Comparison of ENCODE assay signal across 8 mouse cellular contexts in the genomic region with DNA sequence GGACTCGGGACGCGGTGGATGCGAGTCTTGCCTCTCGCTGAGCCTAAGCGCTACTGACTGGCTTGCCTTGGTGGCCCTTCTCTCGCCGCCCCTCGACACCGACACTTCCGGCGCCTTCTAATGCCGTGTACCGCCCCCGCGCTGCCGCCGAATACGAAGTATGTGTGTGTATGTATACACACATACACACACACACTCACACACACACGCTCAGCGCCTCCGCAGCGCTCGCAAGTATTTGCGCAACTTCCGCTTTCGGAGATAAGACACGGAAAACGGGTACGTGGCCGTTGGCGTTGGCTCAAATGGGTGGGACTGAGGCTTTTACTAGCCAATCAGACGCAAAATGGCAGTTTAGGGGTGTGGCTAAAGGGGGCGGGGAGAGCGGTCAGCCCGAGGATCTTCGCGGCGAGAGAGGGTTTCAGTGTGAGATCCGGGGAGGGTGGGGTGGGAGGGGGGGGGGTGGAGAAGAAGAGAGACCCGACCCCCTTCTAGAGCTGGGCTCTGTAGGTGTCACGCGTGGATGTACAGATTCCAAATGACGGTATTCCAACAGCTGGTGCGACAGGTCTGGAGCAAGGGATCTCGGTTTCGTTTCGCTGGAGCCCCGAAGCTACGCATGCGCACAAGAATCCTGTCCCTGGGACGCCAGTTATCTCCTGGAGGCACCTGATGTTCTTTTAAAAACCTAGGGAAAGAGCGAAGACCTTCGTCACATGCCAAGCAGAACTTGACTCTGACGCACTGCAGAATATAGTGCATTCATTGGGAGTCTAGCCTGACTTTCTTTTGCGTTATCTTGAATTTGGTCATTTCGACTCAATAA. TPM values are rescaled to one million over a fixed set of nuclear protein-coding genes. Genes with fewer than 3 reads are reported as not detected.
A peak's percentile ranks its signal among the peaks of the same experiment; 100 is the strongest.
DNase-seq lines count a peak whose midpoint lies in the region; ATAC-seq and TF ChIP-seq lines count a peak whose summit lies in the region.

A gene (minus strand): TSS at position 244 of the 826 bp plus-strand sequence.

- H3K27me3 ChIP-seq in kidney, embryonic 14.5 days (ENCODE audit: control insufficient read depth, insufficient read depth, low read length) = no peaks in the 10 kb centered on the region
- no peaks in the 10 kb centered on the region for H3K27me3 ChIP-seq in limb, embryonic 15.5 days

- peak within 1 kb of the TSS; percentile 84 for H3K4me2 ChIP-seq in kidney, embryonic 14.5 days (replicated peaks; ENCODE audit: low read depth, low read length)
- H3K4me2 ChIP-seq in limb, embryonic 15.5 days = peak within 1 kb of the TSS; percentile 73

- H3K4me3 ChIP-seq in bone marrow macrophage, adult 2 months (ENCODE audit: insufficient read depth, low read length) = peak within 1 kb of the TSS; percentile 77
- H3K4me3 ChIP-seq in embryonic fibroblast, embryonic 13.5 days (ENCODE audit: insufficient read depth, low read length) = peak within 1 kb of the TSS; percentile 92
- peak within 1 kb of the TSS; percentile 81 for H3K4me3 ChIP-seq in kidney, embryonic 14.5 days (ENCODE audit: low read length)
- H3K4me3 ChIP-seq in limb, embryonic 15.5 days = peak within 1 kb of the TSS; percentile 67

- 1% methylated on average over 57 of the region's 57 CpGs for WGBS in kidney, embryonic 14.5 days
- under 1% methylated on average over 57 of the region's 57 CpGs for WGBS in limb, embryonic 15.5 days

- peak; percentile 99 for DNase-seq in A20 (ENCODE audit: low read depth, low spot score)
- peak; percentile 98 to 99 for DNase-seq in heart, adult 9 months (ENCODE audit: low spot score in 2 of 2)
- DNase-seq in monocyte, adult 2 months (ENCODE audit: low read depth in 1 of 2, low spot score in 2 of 2) = peak; percentile 98 to 99
- peak; percentile 98 to 99 for DNase-seq in spleen, postnatal 36 days (ENCODE audit: low spot score in 2 of 2)

- peak; percentile 70; the same call in 1 of the 2 replicates for TF ChIP-seq POLR2A in bone marrow macrophage, adult 2 months (IDR thresholded peaks at IDR 0.05; ENCODE audit: borderline replicate concordance, low read depth, low read length)
- peak; percentile 96 for TF ChIP-seq POLR2A in embryonic fibroblast, embryonic 13.5 days (IDR thresholded peaks at IDR 0.05; ENCODE audit: low read depth, low read length)

- H3K9ac ChIP-seq in kidney, embryonic 14.5 days (ENCODE audit: low read depth, low read length) = peak within 1 kb of the TSS; percentile 83
- peak within 1 kb of the TSS; percentile 63 for H3K9ac ChIP-seq in limb, embryonic 15.5 days

- peak; percentile 96 for ATAC-seq in kidney, embryonic 14.5 days (ENCODE audit: low FRiP score, low TSS enrichment)
- peak; percentile 94 for ATAC-seq in limb, embryonic 15.5 days (ENCODE audit: insufficient number of reproducible peaks, low FRiP score, low TSS enrichment, low read depth)

- no peak for TF ChIP-seq CTCF in bone marrow macrophage, adult 2 months (IDR thresholded peaks at IDR 0.05; ENCODE audit: low read depth, low read length)
- TF ChIP-seq CTCF in embryonic fibroblast, embryonic 13.5 days (IDR thresholded peaks at IDR 0.05; ENCODE audit: borderline replicate concordance, insufficient read depth, low read length) = no peak

- peak within 1 kb of the TSS; percentile 79 for H3K27ac ChIP-seq in bone marrow macrophage, adult 2 months (ENCODE audit: insufficient read depth, low read depth, low read length)
- H3K27ac ChIP-seq in embryonic fibroblast, embryonic 13.5 days (ENCODE audit: insufficient read depth, low read length) = peak within 1 kb of the TSS; percentile 64
- peak within 1 kb of the TSS; percentile 90 for H3K27ac ChIP-seq in kidney, embryonic 14.5 days (ENCODE audit: low read depth, low read length)
- peak within 1 kb of the TSS; percentile 95 for H3K27ac ChIP-seq in limb, embryonic 15.5 days

- H3K9me3 ChIP-seq in kidney, embryonic 14.5 days (ENCODE audit: control insufficient read depth, low read length) = no peaks in the 10 kb centered on the region
- H3K9me3 ChIP-seq in limb, embryonic 15.5 days = no peaks in the 10 kb centered on the region

- no peaks in the 10 kb centered on the region for H3K36me3 ChIP-seq in kidney, embryonic 14.5 days (ENCODE audit: control insufficient read depth, insufficient read depth, low read length)
- no peaks in the 10 kb centered on the region for H3K36me3 ChIP-seq in limb, embryonic 15.5 days

- H3K4me1 ChIP-seq in bone marrow macrophage, adult 2 months (ENCODE audit: control insufficient read depth, insufficient read depth, low read length) = peaks cover 17% of the 10 kb centered on the region
- peaks cover 6% of the 10 kb centered on the region; the same call in 1 of the 2 replicates for H3K4me1 ChIP-seq in embryonic fibroblast, embryonic 13.5 days (ENCODE audit: control insufficient read depth, insufficient read depth, low read length)
- H3K4me1 ChIP-seq in kidney, embryonic 14.5 days (ENCODE audit: control insufficient read depth, insufficient read depth, low read length) = peaks cover 11% of the 10 kb centered on the region; the same call in 1 of the 2 replicates
- H3K4me1 ChIP-seq in limb, embryonic 15.5 days = peaks cover 26% of the 10 kb centered on the region

RNA-seq across cellular contexts. Expression of the gene that starts here (rescaled TPM):
- 12.6 and 14.8 TPM in 2 replicates for polyA plus RNA-seq in bone marrow macrophage, adult 2 months (2012; ENCODE audit: insufficient read depth, insufficient read length, missing spikeins)
- polyA plus RNA-seq in embryonic fibroblast, embryonic 13.5 days (2011; ENCODE audit: insufficient read length, low read depth, missing spikeins) = 21.0 and 23.3 TPM in 2 replicates
- polyA plus RNA-seq in kidney, embryonic 14.5 days (2014; fragmentation: Nextera tagmentation; extraction: Ambion mirVana) = 9.6 and 15.7 TPM in 2 replicates
- 23.3 and 23.9 TPM in 2 replicates for polyA plus RNA-seq in limb, embryonic 15.5 days (2015; fragmentation: Nextera tagmentation; extraction: Ambion mirVana)

Comparison
In these comparisons a context has a peak if more than half of its experiments do, and no peak if none do; other contexts are left out.
1. Peak in every context shown above with its lines: DNase-seq, ATAC-seq, H3K4me3 ChIP-seq and H3K27ac ChIP-seq.